Mouse (Mus musculus): ENCODE results near the gene Rflnb. TPM values are rescaled to one million over a fixed set of nuclear protein-coding genes. Genes with fewer than 3 reads are reported as not detected.
"Not testable (repeated sequence)": the region's sequence is repeated elsewhere in the genome, so short reads cannot be mapped to it uniquely, and the experiment has no call there.

Gene Rflnb
- polyA plus RNA-seq, 1 experiment, result 10.3 TPM

- DNase-seq (ENCODE audit: low read depth, low spot score), result no peak
- 93% methylated on average over 3 of the region's 3 CpGs for WGBS
Observed at GRCm38 (mm10) chr11:76039271-76040053, 11.9 kb upstream of the Rflnb start.

GRCm38 (mm10) chr11:76037581-76038294 is 10.2 kb upstream of the Rflnb start:
- no peak for DNase-seq (ENCODE audit: low read depth, low spot score)
- 79% methylated on average over 6 of the region's 6 CpGs for WGBS

- DNase-seq (ENCODE audit: low read depth, low spot score), result no peak
- WGBS, result 88% methylated on average over 8 of the region's 8 CpGs
Observed at GRCm38 (mm10) chr11:76035182-76035581, 7.6 kb upstream of the Rflnb start.

GRCm38 (mm10) chr11:76033836-76034235 is 6.3 kb upstream of the Rflnb start:
- WGBS, result 93% methylated on average over 4 of the region's 4 CpGs
- no peak for DNase-seq (ENCODE audit: low read depth, low spot score)

- no peak for DNase-seq (ENCODE audit: low read depth, low spot score)
- WGBS, result 61% methylated on average over 6 of the region's 6 CpGs
Observed at GRCm38 (mm10) chr11:76033359-76033758, 5.8 kb upstream of the Rflnb start.

- WGBS, result 15% methylated on average over 12 of the region's 14 CpGs
Observed at GRCm38 (mm10) chr11:76028072-76028465, 487 bp upstream of the Rflnb start.

GRCm38 (mm10) chr11:76026527-76027138 is 949 bp downstream of the Rflnb start:
- 8% methylated on average over 14 of the region's 14 CpGs for WGBS
- no peak for DNase-seq (ENCODE audit: low read depth, low spot score)

More at GRCm38 (mm10) chr11:76028072-76028465, 487 bp upstream of the Rflnb start:
- DNase-seq (ENCODE audit: low read depth, low spot score), result no peak

- no peak for DNase-seq (ENCODE audit: low read depth, low spot score)
- WGBS, result 71% methylated on average over 7 of the region's 7 CpGs
Observed at GRCm38 (mm10) chr11:76025080-76025583, 2.5 kb downstream of the Rflnb start.

GRCm38 (mm10) chr11:76020916-76021315 is 6.7 kb downstream of the Rflnb start:
- no peak for DNase-seq (ENCODE audit: low read depth, low spot score)
- WGBS, result 82% methylated on average over 9 of the region's 9 CpGs

GRCm38 (mm10) chr11:76019879-76020278 is 7.7 kb downstream of the Rflnb start:
- 86% methylated on average over 4 of the region's 4 CpGs for WGBS
- DNase-seq (ENCODE audit: low read depth, low spot score), result no peak

GRCm38 (mm10) chr11:76015814-76016213 is 11.8 kb downstream of the Rflnb start:
- WGBS, result 49% methylated on average over 4 of the region's 4 CpGs
- no peak for DNase-seq (ENCODE audit: low read depth, low spot score)

- no peak for DNase-seq (ENCODE audit: low read depth, low spot score)
- 84% methylated on average over 6 of the region's 6 CpGs for WGBS
Observed at GRCm38 (mm10) chr11:76015251-76015650, 12.3 kb downstream of the Rflnb start.

GRCm38 (mm10) chr11:76010838-76011624 is 16.6 kb downstream of the Rflnb start:
- WGBS, result 29% methylated on average over 9 of the region's 9 CpGs
- peak; percentile 76 for DNase-seq (ENCODE audit: low read depth, low spot score)

GRCm38 (mm10) chr11:76009101-76009500 is 18.5 kb downstream of the Rflnb start:
- DNase-seq (ENCODE audit: low read depth, low spot score), result no peak
- 61% methylated on average over 6 of the region's 6 CpGs for WGBS

GRCm38 (mm10) chr11:76008162-76008561 is 19.4 kb downstream of the Rflnb start:
- no peak for DNase-seq (ENCODE audit: low read depth, low spot score)
- WGBS, result 73% methylated on average over 2 of the region's 2 CpGs

GRCm38 (mm10) chr11:76004276-76004675 is 23.3 kb downstream of the Rflnb start:
- WGBS, result 88% methylated on average over 7 of the region's 7 CpGs
- DNase-seq (ENCODE audit: low read depth, low spot score), result not testable (repeated sequence)

GRCm38 (mm10) chr11:76001237-76001878 is 26.2 kb downstream of the Rflnb start:
- no peak for DNase-seq (ENCODE audit: low read depth, low spot score)
- 60% methylated on average over 3 of the region's 3 CpGs for WGBS

GRCm38 (mm10) chr11:76000701-76001100 is 26.9 kb downstream of the Rflnb start:
- 86% methylated on average over 5 of the region's 5 CpGs for WGBS
- DNase-seq (ENCODE audit: low read depth, low spot score), result no peak

All from large intestine, adult 2 months (tissue).